Mouse (Mus musculus): ENCODE data around the gene Tdrd6. TPM values are rescaled to one million over a fixed set of nuclear protein-coding genes. Genes with fewer than 3 reads are reported as not detected.

Gene Tdrd6
- polyA plus RNA-seq, 1 experiment from 2014 or later = not detected

GRCm38 (mm10) chr17:43667290-43667843 is 37.3 kb upstream of the Tdrd6 start, which contains the start of gene Cyp39a1:
Gene Cyp39a1 (plus strand): TSS chr17:43667425.
- 0% methylated on average over 17 of the region's 17 CpGs for WGBS (ENCODE audit: insufficient replicate concordance)
- Histone ChIP-seq H3K4me1 (ENCODE audit: insufficient read depth) (peaks cover 10% of the 10 kb centered on the region), H3K36me3 (replicated peaks; ENCODE audit: insufficient read depth, low read length) (no peaks in the 10 kb centered on the region)

GRCm38 (mm10) chr17:43666576-43667289 is 36.6 kb upstream of the Tdrd6 start, which contains the start of gene Slc25a27:
Gene Slc25a27 (minus strand): TSS chr17:43667214.
- peak within 1 kb of the TSS; percentile 91 for H3K27ac ChIP-seq (ENCODE audit: low read depth)
- peaks cover 10% of the 10 kb centered on the region for H3K4me1 ChIP-seq (ENCODE audit: insufficient read depth)
- ATAC-seq (peak; percentile 93), DNase-seq (peak; percentile 86)
- WGBS (ENCODE audit: insufficient replicate concordance) = 1% methylated on average over 39 of the region's 41 CpGs
- H3K9me3 ChIP-seq (ENCODE audit: low read length) = no peaks in the 10 kb centered on the region
- peak within 1 kb of the TSS; percentile 95 for H3K4me2 ChIP-seq (ENCODE audit: low read depth, low read length)
- no peaks in the 10 kb centered on the region for H3K27me3 ChIP-seq (ENCODE audit: insufficient read depth, low read length)
- H3K36me3 ChIP-seq (replicated peaks; ENCODE audit: insufficient read depth, low read length) = no peaks in the 10 kb centered on the region
- peak within 1 kb of the TSS; percentile 66 for H3K9ac ChIP-seq (replicated peaks)
- no peak for TF ChIP-seq EP300 (IDR thresholded peaks at IDR 0.05; ENCODE audit: low read depth)
- no peak; the same call in 1 of the 2 replicates for TF ChIP-seq CTCF (IDR thresholded peaks at IDR 0.05; ENCODE audit: low read depth)
- H3K4me3 ChIP-seq (ENCODE audit: low read depth, low read length) = peak within 1 kb of the TSS; percentile 68

More at GRCm38 (mm10) chr17:43667290-43667843, 37.3 kb upstream of the Tdrd6 start, which contains the start of gene Cyp39a1:
- DNase-seq (no peak), ATAC-seq (no peak)
- Histone ChIP-seq H3K27ac (ENCODE audit: low read depth) (peak within 1 kb of the TSS; percentile 91), H3K27me3 (ENCODE audit: insufficient read depth, low read length) (no peaks in the 10 kb centered on the region), H3K9ac (replicated peaks) (peak within 1 kb of the TSS; percentile 66), H3K9me3 (ENCODE audit: low read length) (no peaks in the 10 kb centered on the region), H3K4me2 (ENCODE audit: low read depth, low read length) (peak within 1 kb of the TSS; percentile 95), H3K4me3 (ENCODE audit: low read depth, low read length) (peak within 1 kb of the TSS; percentile 68)
- no peak for TF ChIP-seq CTCF (IDR thresholded peaks at IDR 0.05; ENCODE audit: low read depth)
- no peak for TF ChIP-seq EP300 (IDR thresholded peaks at IDR 0.05; ENCODE audit: low read depth)

- no peaks in the 10 kb centered on the region for H3K4me1 ChIP-seq (ENCODE audit: insufficient read depth)
- H3K27me3 ChIP-seq (ENCODE audit: insufficient read depth, low read length) = no peaks in the 10 kb centered on the region
- ATAC-seq (no peak), DNase-seq (peak; percentile 23)
- H3K4me2 ChIP-seq (ENCODE audit: low read depth, low read length) = no peak overlapping the region
- 69% methylated on average over 14 of the region's 14 CpGs for WGBS (ENCODE audit: insufficient replicate concordance)
- no peaks in the 10 kb centered on the region for H3K36me3 ChIP-seq (replicated peaks; ENCODE audit: insufficient read depth, low read length)
- H3K9ac ChIP-seq (replicated peaks) = no peak overlapping the region
- TF ChIP-seq CTCF (IDR thresholded peaks at IDR 0.05; ENCODE audit: low read depth) (no peak), EP300 (IDR thresholded peaks at IDR 0.05; ENCODE audit: low read depth) (no peak)
- no peaks in the 10 kb centered on the region for H3K9me3 ChIP-seq (ENCODE audit: low read length)
- H3K27ac ChIP-seq (ENCODE audit: low read depth) = no peak overlapping the region
- no peak overlapping the region for H3K4me3 ChIP-seq (ENCODE audit: low read depth, low read length)
These were observed 21.4 kb upstream of the Tdrd6 start for GRCm38 (mm10) chr17:43651314-43652046.

- DNase-seq (peak; percentile 24), ATAC-seq (no peak)
- Histone ChIP-seq H3K36me3 (replicated peaks; ENCODE audit: insufficient read depth, low read length) (no peaks in the 10 kb centered on the region), H3K4me3 (ENCODE audit: low read depth, low read length) (no peak overlapping the region), H3K4me2 (ENCODE audit: low read depth, low read length) (no peak overlapping the region), H3K4me1 (ENCODE audit: insufficient read depth) (0 out of 2 replicates have a peak, but pooled peaks cover 2% of the 10 kb centered on the region), H3K9ac (replicated peaks) (no peak overlapping the region), H3K27ac (ENCODE audit: low read depth) (no peak overlapping the region), H3K9me3 (ENCODE audit: low read length) (no peaks in the 10 kb centered on the region), H3K27me3 (ENCODE audit: insufficient read depth, low read length) (no peaks in the 10 kb centered on the region)
- 79% methylated on average over 10 of the region's 10 CpGs for WGBS (ENCODE audit: insufficient replicate concordance)
- TF ChIP-seq EP300 (IDR thresholded peaks at IDR 0.05; ENCODE audit: low read depth) = no peak
- TF ChIP-seq CTCF (IDR thresholded peaks at IDR 0.05; ENCODE audit: low read depth) = peak; percentile 64
These were observed 19.7 kb upstream of the Tdrd6 start for GRCm38 (mm10) chr17:43649641-43650436.

- peaks cover 7% of the 10 kb centered on the region; the same call in 1 of the 2 replicates for H3K4me1 ChIP-seq (ENCODE audit: insufficient read depth)
- H3K4me2 ChIP-seq (ENCODE audit: low read depth, low read length) = no peak overlapping the region
- TF ChIP-seq EP300 (IDR thresholded peaks at IDR 0.05; ENCODE audit: low read depth) (no peak), CTCF (IDR thresholded peaks at IDR 0.05; ENCODE audit: low read depth) (no peak)
- H3K9me3 ChIP-seq (ENCODE audit: low read length) = no peaks in the 10 kb centered on the region
- H3K27me3 ChIP-seq (ENCODE audit: insufficient read depth, low read length) = no peaks in the 10 kb centered on the region
- 58% methylated on average over 5 of the region's 5 CpGs for WGBS (ENCODE audit: insufficient replicate concordance)
- no peak for ATAC-seq
- no peak overlapping the region for H3K4me3 ChIP-seq (ENCODE audit: low read depth, low read length)
- DNase-seq = no peak
- H3K36me3 ChIP-seq (replicated peaks; ENCODE audit: insufficient read depth, low read length) = no peaks in the 10 kb centered on the region
- H3K9ac ChIP-seq (replicated peaks) = no peak overlapping the region
- no peak overlapping the region for H3K27ac ChIP-seq (ENCODE audit: low read depth)
These were observed 16.8 kb upstream of the Tdrd6 start for GRCm38 (mm10) chr17:43646925-43647324.

All from liver, postnatal 0 days (tissue).